Mouse (Mus musculus) spleen, adult 2 months (tissue): ENCODE data around the gene Rdh9.
A peak's percentile ranks its signal among the peaks of the same experiment; 100 is the strongest.

Experiments used
- CTCF ChIP-seq: fragments of 200-500 bp; IDR thresholded peaks from 2 replicates; pipeline ENCODE4 v1.5.1; 2011; ENCODE audit warnings: mild to moderate bottlenecking, inconsistent platforms; ENCODE audit not compliant: insufficient read depth, insufficient read length, insufficient replicate concordance; ENCODE audit errors: extremely low read depth
- POLR2A ChIP-seq: fragments of 200-500 bp; IDR thresholded peaks from 2 replicates; pipeline ENCODE4 v1.6.1; 2011; ENCODE audit warnings: low read depth, low read length, inconsistent platforms

GRCm38 (mm10) chr10:127734434-127734833 is 41.8 kb upstream of the Rdh9 start:
- TF ChIP-seq CTCF (peak; percentile 15; the same call in 1 of the 2 replicates), POLR2A (no peak)
